Mouse (Mus musculus) retina, postnatal 7 days (tissue): ENCODE results near the gene Arhgdib.

ENCODE experiments used
- DNase-seq: peaks from one replicate; pipeline ENCODE4 v3.0.0-alpha.2; 2012; ENCODE audit warnings: low read depth, low spot score

Gene Arhgdib

DNA sequence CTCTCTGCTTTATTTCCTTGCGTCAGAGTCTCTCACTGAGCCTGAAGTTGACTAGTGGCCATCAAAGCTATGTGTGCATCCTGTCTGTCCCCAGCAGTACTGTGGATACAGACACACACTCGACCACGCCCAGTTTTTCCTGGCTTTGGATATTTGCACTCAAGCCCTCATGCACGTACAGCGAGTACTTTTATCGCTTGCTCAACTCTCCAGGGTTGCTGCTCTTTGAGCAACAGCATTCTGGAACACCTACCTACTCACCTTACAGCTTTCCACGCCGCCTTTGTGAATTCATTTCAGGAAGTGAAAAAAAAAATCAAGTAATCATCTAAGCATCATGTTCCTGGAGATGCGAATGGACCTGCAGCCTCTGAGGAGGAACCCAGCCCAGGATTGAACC lies 11.2 kb upstream of the Arhgdib start:
- DNase-seq: no peak

DNA sequence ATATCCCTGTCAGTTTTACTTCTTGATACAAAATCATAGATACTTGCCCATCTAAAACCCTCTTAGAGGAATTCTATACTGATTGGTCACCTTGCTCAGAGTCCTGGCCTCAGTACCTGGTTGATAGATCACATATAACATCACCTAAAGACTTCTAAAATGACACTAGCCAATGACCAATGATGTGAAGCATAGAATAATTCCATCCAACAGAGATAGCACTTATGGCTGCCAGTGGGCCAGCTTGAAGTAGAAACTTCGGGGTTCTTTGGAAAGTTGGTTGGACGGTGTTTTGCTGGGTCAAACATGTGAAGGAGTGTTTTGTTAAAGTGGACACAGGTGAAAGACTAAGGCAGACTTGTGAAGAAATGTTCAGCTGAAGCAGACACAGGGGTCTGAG lies 8.5 kb upstream of the Arhgdib start:
- DNase-seq: no peak

GRCm38 (mm10) chr6:136947716-136948115 lies 6.0 kb upstream of the Arhgdib start:
- no peak for DNase-seq

DNA sequence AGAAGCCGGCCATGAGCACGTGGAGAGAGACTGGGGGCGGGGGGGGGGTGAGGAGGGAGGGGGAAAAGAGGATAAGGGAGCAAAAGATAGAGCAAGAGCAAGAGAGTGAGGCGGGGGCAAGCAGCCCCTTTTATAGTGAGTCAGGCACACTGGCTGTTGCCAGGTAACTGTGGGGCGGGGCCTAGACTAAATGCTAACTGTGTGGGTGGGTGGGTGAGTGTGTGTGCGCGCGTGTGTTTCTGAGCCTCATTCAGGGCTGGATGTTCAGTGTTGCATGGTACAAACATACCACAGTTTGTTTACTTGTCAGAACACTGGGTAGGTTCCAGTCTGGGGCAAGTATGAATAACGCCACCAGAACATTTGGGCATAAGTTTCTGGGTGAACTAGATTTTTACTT lies 5.2 kb upstream of the Arhgdib start:
- no peak for DNase-seq

DNA sequence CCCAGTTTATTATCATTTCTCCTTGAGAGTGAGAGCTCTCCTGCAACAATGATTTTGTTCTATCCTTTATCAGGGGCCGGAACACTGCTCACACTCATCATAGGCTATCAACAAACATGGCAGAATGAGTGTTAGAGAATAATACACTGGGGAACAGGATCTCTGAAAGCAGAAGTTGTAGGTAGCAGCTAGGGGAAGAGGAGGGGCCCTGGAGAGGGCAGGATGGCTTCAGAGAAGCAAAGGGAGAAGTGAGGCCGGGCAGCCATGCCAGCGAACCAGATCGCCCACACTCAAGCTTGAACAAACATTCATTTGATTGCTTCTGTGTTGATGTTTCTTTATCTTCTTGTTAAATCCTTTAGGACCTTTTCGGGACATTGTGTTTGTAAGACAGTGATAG lies 4.5 kb upstream of the Arhgdib start:
- DNase-seq: no peak

- DNase-seq: no peak
Measured at GRCm38 (mm10) chr6:136944511-136944910, 2.8 kb upstream of the Arhgdib start.

GRCm38 (mm10) chr6:136943392-136943791 lies 1.7 kb upstream of the Arhgdib start:
- DNase-seq: no peak

GRCm38 (mm10) chr6:136942280-136942679 lies 581 bp upstream of the Arhgdib start:
- DNase-seq: no peak

GRCm38 (mm10) chr6:136940188-136940960 lies 1.3 kb downstream of the Arhgdib start:
- DNase-seq: no peak

- no peak for DNase-seq
Measured at GRCm38 (mm10) chr6:136939326-136940187, 2.1 kb downstream of the Arhgdib start.

DNA sequence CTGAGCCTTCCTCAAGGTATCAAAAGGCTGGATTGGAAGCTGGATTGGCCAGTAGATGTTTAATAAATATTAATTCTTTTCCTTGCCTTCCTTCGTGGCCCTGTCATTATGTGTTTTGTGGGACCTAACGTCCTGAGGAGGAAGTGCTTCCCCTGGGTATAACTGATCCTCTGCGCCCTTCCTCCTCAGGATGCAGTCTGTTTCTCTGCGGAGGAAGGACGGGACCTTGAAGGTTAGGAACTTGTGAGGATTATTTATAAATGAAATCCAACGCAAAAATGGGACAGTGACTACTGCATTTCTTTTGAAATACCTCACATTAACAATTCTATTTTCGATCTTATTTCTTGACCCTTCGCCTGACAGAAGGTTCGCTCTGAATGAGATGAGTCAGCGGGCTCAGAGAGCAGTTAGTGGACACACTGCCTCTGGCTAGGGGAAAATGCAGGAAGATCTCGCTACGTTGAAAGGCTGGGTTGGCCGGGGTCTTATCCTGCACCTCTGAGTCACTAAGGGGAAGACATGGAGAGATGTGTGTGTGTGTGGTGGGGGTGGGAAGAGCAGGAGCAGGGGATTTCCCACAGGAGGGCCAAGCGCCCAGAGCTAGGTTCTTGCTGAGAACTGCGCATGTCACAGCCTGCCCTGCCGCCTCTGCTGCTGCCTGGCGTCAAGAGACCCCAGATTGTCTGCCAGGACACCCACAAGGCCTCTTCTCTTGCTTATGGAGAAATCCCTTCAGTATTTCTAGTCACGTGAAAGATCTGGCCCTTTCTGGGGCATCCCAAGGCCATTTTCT lies 3.2 kb downstream of the Arhgdib start:
- no peak for DNase-seq

DNA sequence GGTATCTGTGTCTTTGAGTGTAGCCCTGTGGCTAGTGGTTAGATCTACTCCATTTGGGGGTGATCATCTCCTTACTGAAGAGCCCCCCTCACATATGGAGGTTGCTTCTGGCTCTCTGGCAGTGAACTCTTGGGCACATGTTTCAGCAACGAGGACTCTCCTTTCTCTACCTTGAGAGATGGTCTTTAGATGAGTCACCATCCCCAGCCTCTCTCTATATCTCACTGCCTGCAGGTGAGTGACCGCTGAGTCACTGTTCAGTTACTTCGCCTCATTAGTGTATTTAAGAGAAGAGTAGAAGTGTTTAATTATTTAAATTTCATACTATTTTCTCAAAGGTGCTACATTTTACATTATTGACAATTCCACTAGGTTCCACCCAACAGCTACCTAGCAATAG lies 4.6 kb downstream of the Arhgdib start:
- no peak for DNase-seq

- no peak for DNase-seq
Measured at GRCm38 (mm10) chr6:136936361-136936760, 5.3 kb downstream of the Arhgdib start.

DNA sequence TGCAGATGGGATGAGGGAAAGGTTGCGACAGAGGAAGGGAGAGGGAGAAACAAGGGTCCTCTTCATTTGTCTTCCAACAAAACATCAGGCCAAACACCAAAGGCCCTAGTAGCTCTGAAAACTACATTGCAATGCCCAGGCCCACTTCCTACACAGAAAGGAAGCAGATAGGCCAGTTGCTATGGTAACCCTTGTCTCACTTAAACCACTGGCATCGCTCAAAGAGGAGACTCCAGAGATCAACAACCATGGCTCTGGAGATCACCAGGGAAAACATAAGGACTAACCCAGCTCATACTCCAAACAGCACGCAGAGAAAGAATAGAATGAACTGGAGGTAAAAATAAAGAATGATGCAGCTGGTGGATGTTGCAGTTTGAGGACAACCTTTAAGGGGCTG lies 6.5 kb downstream of the Arhgdib start:
- DNase-seq: no peak

DNA sequence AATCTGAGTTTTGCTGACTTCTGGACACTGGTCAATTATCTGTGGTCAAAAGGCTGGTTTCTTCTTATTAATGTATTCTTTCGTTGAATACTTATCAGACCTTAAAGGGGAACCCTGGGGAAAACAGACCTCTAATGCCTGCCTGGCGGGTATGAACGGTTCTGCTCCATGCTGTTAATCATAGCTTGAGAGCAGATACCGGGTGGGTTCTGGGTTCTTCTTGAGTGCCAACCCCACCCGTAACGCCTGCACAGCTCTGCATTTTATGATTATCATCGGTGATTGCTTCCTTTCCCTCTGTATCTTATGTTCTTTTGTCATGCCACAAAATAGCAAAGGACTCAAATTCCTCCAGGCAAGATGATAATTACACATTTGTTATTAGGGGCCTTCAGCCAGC lies 7.6 kb downstream of the Arhgdib start:
- no peak for DNase-seq

DNA sequence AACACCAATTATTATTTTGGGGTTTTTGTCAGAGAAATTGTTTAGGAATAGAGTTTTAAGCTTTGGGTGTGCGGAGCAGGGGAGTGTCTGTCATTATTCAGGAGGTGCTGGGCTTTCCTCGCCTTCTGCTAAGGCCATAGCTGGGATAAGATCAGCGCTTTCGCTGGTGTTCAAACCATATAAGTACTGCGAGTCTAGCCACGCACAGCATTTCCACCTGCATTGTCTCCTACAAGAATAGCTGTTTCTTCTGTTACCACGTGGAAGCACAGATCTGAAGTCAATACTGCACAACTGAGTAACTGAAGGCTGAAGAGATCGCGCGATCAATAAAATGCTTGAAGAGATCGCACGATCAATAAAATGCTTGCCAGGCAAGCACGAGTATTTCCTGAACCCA lies 10.5 kb downstream of the Arhgdib start:
- no peak for DNase-seq

GRCm38 (mm10) chr6:136930677-136931076 lies 11.0 kb downstream of the Arhgdib start:
- DNase-seq: no peak

- DNase-seq: no peak
Measured at GRCm38 (mm10) chr6:136927626-136928025, 14.1 kb downstream of the Arhgdib start.

DNA sequence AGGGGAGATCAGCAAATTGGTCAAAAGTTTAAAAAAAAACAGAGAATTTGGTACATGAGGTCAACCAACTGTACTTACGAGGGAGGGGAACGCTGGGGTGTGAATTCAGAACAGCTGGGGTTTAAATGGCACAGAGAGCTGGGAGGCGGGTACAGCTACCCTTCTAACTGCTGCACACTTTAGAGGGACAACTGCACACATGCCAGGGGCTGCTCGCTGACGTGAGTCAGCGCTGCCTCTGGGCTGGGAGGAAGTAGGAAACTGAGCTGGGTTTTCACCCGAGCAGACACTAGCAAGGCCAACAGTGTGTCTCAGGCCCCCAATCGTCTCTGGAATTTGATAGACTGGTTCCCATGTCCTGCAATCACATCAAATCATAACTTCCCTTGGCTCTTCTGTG lies 16.6 kb downstream of the Arhgdib start:
- no peak for DNase-seq

GRCm38 (mm10) chr6:136923532-136923931 lies 18.2 kb downstream of the Arhgdib start, which contains the start of gene Pde6h:
Gene Pde6h (plus strand): TSS chr6:136923832.
- DNase-seq: no peak

DNA sequence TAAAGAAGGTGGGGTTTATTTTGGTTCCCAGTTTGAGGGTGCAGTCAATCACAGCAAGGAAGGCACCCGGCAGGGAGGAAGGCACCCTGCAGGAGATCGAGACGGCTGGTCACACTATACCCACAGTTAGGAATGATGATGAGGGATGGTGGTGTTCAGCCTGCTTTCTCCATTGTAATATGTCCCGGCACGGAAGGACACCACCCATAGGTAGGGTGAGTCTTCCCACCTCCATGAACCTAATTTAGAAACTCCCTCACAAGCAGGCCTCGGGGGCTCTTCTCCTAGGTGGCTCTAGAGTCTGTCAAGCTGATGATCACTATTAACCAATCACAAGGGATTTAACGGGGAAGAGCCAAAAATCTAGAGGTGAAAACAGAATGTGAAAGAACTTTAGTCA lies 18.8 kb downstream of the Arhgdib start:
- DNase-seq: no peak

GRCm38 (mm10) chr6:136922080-136922479 lies 19.6 kb downstream of the Arhgdib start, which contains the start of gene Erp27:
Gene Erp27 (minus strand): TSS chr6:136922180.
- DNase-seq: no peak
